Comparison of ENCODE assay signal across 18 mouse cellular contexts in genomic region chr2:147205076-147205615, GRCm38 (mm10). TPM values are rescaled to one million over a fixed set of nuclear protein-coding genes. Genes with fewer than 3 reads are reported as not detected.
DNase-seq lines count a peak whose midpoint lies in the region; ATAC-seq and TF ChIP-seq lines count a peak whose summit lies in the region.
"Had no signal": no experiment of that assay in that cellular context is flagged by ENCODE, and none has a peak within 500 bp of the region (broad histone marks: within the 10 kb centered on the region; RNA-seq: fewer than 3 reads in every experiment).

No protein-coding gene starts in this region.

- no peak overlapping the region for H3K4me3 ChIP-seq in hindbrain, postnatal 0 days (ENCODE audit: low read length)
- no peak overlapping the region for H3K4me3 ChIP-seq in hindbrain, embryonic 16.5 days (ENCODE audit: low read length)
- no peak overlapping the region for H3K4me3 ChIP-seq in midbrain, embryonic 11.5 days (ENCODE audit: low read depth, low read length)
- H3K4me3 ChIP-seq in midbrain, embryonic 10.5 days, result no peak overlapping the region
- H3K4me3 ChIP-seq: heart, embryonic 13.5 days; hindbrain, embryonic 12.5 days had no signal

- no peak for ATAC-seq in hindbrain, postnatal 0 days
- no peak; the same call in 1 of the 2 replicates for ATAC-seq in hindbrain, embryonic 16.5 days
- ATAC-seq in midbrain, embryonic 11.5 days (ENCODE audit: low FRiP score), result no peak
- ATAC-seq: forebrain, embryonic 16.5 days had no signal

- 24% methylated on average over 4 of the region's 4 CpGs for WGBS in hindbrain, postnatal 0 days
- 33% methylated on average over 4 of the region's 4 CpGs for WGBS in hindbrain, embryonic 16.5 days
- 32% methylated on average over 4 of the region's 4 CpGs for WGBS in midbrain, embryonic 11.5 days
- WGBS in midbrain, embryonic 10.5 days, result 32% methylated on average over 4 of the region's 4 CpGs

- no peak overlapping the region for H3K27ac ChIP-seq in hindbrain, postnatal 0 days
- no peak overlapping the region for H3K27ac ChIP-seq in hindbrain, embryonic 16.5 days (ENCODE audit: low read depth, low read length)
- H3K27ac ChIP-seq in midbrain, embryonic 11.5 days (ENCODE audit: low read depth, low read length), result no peak overlapping the region
- no peak overlapping the region for H3K27ac ChIP-seq in midbrain, embryonic 10.5 days (replicated peaks)
- H3K27ac ChIP-seq: heart, embryonic 13.5 days; hindbrain, embryonic 12.5 days had no signal

- no peak overlapping the region for H3K4me2 ChIP-seq in hindbrain, postnatal 0 days (ENCODE audit: low read depth, low read length)
- H3K4me2 ChIP-seq in hindbrain, embryonic 16.5 days (ENCODE audit: low read length), result no peak overlapping the region
- no peak overlapping the region for H3K4me2 ChIP-seq in midbrain, embryonic 11.5 days
- H3K4me2 ChIP-seq: heart, embryonic 13.5 days; hindbrain, embryonic 12.5 days had no signal

- H3K9me3 ChIP-seq in hindbrain, postnatal 0 days (ENCODE audit: low read length), result no peaks in the 10 kb centered on the region
- H3K9me3 ChIP-seq in hindbrain, embryonic 16.5 days (ENCODE audit: control insufficient read depth, low read length), result no peaks in the 10 kb centered on the region
- no peaks in the 10 kb centered on the region for H3K9me3 ChIP-seq in midbrain, embryonic 11.5 days (ENCODE audit: control insufficient read depth, low read length)
- no peaks in the 10 kb centered on the region for H3K9me3 ChIP-seq in midbrain, embryonic 10.5 days (replicated peaks)
- H3K9me3 ChIP-seq: heart, embryonic 13.5 days; hindbrain, embryonic 12.5 days had no signal

- no peak overlapping the region for H3K9ac ChIP-seq in hindbrain, postnatal 0 days (replicated peaks; ENCODE audit: low read length)
- no peak overlapping the region for H3K9ac ChIP-seq in hindbrain, embryonic 16.5 days (ENCODE audit: low read depth, low read length)
- H3K9ac ChIP-seq in midbrain, embryonic 11.5 days (ENCODE audit: low read length), result no peak overlapping the region
- H3K9ac ChIP-seq: heart, embryonic 13.5 days; hindbrain, embryonic 12.5 days had no signal

- TF ChIP-seq CTCF in hindbrain, postnatal 0 days (IDR thresholded peaks at IDR 0.05; ENCODE audit: low read depth), result peak; percentile 61

- H3K36me3 ChIP-seq in hindbrain, postnatal 0 days (ENCODE audit: insufficient read depth, low read length), result no peaks in the 10 kb centered on the region
- H3K36me3 ChIP-seq in hindbrain, embryonic 16.5 days (ENCODE audit: control insufficient read depth, insufficient read depth, low read length), result no peaks in the 10 kb centered on the region
- no peaks in the 10 kb centered on the region for H3K36me3 ChIP-seq in midbrain, embryonic 11.5 days (ENCODE audit: control insufficient read depth, insufficient read depth, low read length)
- no peaks in the 10 kb centered on the region for H3K36me3 ChIP-seq in midbrain, embryonic 10.5 days
- H3K36me3 ChIP-seq: heart, embryonic 13.5 days; hindbrain, embryonic 12.5 days had no signal

- H3K27me3 ChIP-seq in hindbrain, postnatal 0 days (ENCODE audit: insufficient read depth, low read length), result peaks cover 10% of the 10 kb centered on the region; the same call in 1 of the 2 replicates
- peaks cover 8% of the 10 kb centered on the region for H3K27me3 ChIP-seq in hindbrain, embryonic 16.5 days (replicated peaks; ENCODE audit: control insufficient read depth, insufficient read depth, low read length)
- no peaks in the 10 kb centered on the region for H3K27me3 ChIP-seq in midbrain, embryonic 11.5 days (ENCODE audit: control insufficient read depth, insufficient read depth, low read length)
- H3K27me3 ChIP-seq in midbrain, embryonic 10.5 days (ENCODE audit: low read depth, poor library complexity, severe bottlenecking), result peaks cover 27% of the 10 kb centered on the region; the same call in 1 of the 2 replicates

- no peaks in the 10 kb centered on the region for H3K4me1 ChIP-seq in hindbrain, postnatal 0 days (ENCODE audit: insufficient read depth, low read length)
- H3K4me1 ChIP-seq in hindbrain, embryonic 16.5 days (ENCODE audit: control insufficient read depth, insufficient read depth, low read depth, low read length), result no peaks in the 10 kb centered on the region
- no peaks in the 10 kb centered on the region for H3K4me1 ChIP-seq in midbrain, embryonic 11.5 days (ENCODE audit: control insufficient read depth, insufficient read depth, low read length)
- H3K4me1 ChIP-seq in midbrain, embryonic 10.5 days, result no peaks in the 10 kb centered on the region; the same call in 1 of the 2 replicates
- H3K4me1 ChIP-seq: hindbrain, embryonic 12.5 days had no signal

- DNase-seq in hindbrain, postnatal 0 days (ENCODE audit: low spot score), result peak; percentile 39
- DNase-seq in midbrain, embryonic 11.5 days (ENCODE audit: low spot score, missing footprints), result peak; percentile 82
- DNase-seq in midbrain, embryonic 10.5 days (ENCODE audit: low spot score), result no peak
- peak; percentile 5 for DNase-seq in Muller cell, postnatal 12 days (ENCODE audit: inconsistent ontology term)
- DNase-seq in embryo, embryonic 11 days, result peak; percentile 19
- no peak for DNase-seq in urinary bladder, postnatal 36 days (ENCODE audit: low spot score in 2 of 2)
- DNase-seq: adrenal gland, adult 8-10 months; cerebellum, adult 2 months; gastrocnemius, postnatal 36 days; kidney, adult 18-20 months; kidney, postnatal 36 days; thymus, postnatal 25 days had no signal

RNA-seq across cellular contexts. Expression of gene Nkx2-2, which starts 11.1 kb away (rescaled TPM):
- total RNA-seq in hindbrain, postnatal 0 days (2014; rRNA removed), result 17.8 and 40.7 TPM in 2 replicates
- polyA plus RNA-seq in hindbrain, postnatal 0 days (2015; fragmentation: Nextera tagmentation; extraction: Ambion mirVana), result 10.5 and 10.9 TPM in 2 replicates
- 3.3 and 4.2 TPM in 2 replicates for polyA plus RNA-seq in hindbrain, embryonic 16.5 days (2015; fragmentation: Nextera tagmentation; extraction: Ambion mirVana)
- 14.7 and 16.8 TPM in 2 replicates for polyA plus RNA-seq in midbrain, embryonic 11.5 days (2014; fragmentation: Nextera tagmentation; extraction: Ambion mirVana)
- 9.2 and 11.2 TPM in 2 replicates for polyA plus RNA-seq in midbrain, embryonic 10.5 days (2016; fragmentation: Nextera tagmentation; extraction: Ambion mirVana)
- total RNA-seq: adrenal gland, adult 8-10 months; gastrocnemius, postnatal 36 days; monocyte, adult 5-6 weeks had no signal
- polyA plus RNA-seq: heart, embryonic 13.5 days; liver, embryonic 16.5 days had no signal

Comparison
In these comparisons a context has a peak if more than half of its experiments do, and no peak if none do; other contexts are left out.
1. DNase-seq: peak in hindbrain, postnatal 0 days (single experiment), midbrain, embryonic 11.5 days (single experiment), Muller cell, postnatal 12 days (single experiment) and embryo, embryonic 11 days (single experiment); none in midbrain, embryonic 10.5 days (single experiment) and urinary bladder, postnatal 36 days (0 of 2).